Mouse (Mus musculus): ENCODE results near the gene Trpm5. TPM values are rescaled to one million over a fixed set of nuclear protein-coding genes. Genes with fewer than 3 reads are reported as not detected.

Trpm5 gene
- polyA plus RNA-seq, 1 experiment from 2014 or later, result 14.1 TPM

DNA sequence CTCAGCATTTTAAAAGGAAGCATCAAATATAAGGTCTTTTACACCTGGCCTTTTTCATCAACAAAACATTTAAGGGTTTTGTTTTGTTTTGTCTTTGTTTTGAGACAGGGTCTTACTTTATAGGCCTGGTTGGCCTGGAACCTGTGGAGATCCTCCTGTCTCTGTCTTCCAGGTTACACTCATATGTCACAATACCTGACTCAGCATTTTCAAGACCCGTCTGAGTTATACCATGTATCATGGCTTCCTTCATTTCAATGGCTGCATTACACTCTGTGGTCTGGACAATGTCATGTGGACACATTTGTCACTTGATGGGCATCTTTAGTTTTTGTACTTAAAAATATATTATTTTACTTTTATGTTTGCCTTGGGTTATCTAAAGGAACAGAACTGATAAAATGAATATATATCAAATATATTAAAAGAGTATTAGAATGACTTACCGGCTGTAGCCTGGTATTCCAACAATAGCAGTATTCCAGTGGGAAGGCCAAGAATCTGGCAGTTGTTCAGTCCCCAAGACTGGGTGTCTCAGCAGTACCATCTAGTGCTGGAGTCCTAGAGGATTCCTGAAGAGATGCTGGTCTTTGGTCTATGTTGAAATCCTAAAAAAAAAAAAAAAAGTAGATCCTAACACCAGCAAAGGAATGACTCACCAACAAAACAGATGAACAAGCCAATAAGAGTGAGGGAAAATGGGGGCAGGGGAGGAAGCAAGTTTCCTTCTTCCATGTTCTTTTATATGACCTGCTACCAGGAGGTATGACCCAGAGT is 50.2 kb downstream of the Trpm5 start:
- H3K9me3 ChIP-seq (ENCODE audit: control insufficient read depth, low read length), result 0 out of 2 replicates have a peak, but pooled peaks cover 3% of the 10 kb centered on the region
- H3K27ac ChIP-seq (ENCODE audit: low read depth), result no peak overlapping the region
- WGBS, result 89% methylated on average over 2 of the region's 2 CpGs
- H3K4me3 ChIP-seq (ENCODE audit: low read depth, low read length), result no peak overlapping the region
- no peaks in the 10 kb centered on the region for H3K36me3 ChIP-seq (ENCODE audit: control insufficient read depth, insufficient read depth, low read length)
- no peak overlapping the region for H3K4me2 ChIP-seq (ENCODE audit: low read length)
- DNase-seq (ENCODE audit: low spot score) (no peak), ATAC-seq (replicated peaks; ENCODE audit: low FRiP score, low TSS enrichment, low read depth) (no peak)
- peaks cover 6% of the 10 kb centered on the region for H3K4me1 ChIP-seq (replicated peaks; ENCODE audit: control insufficient read depth, insufficient read depth, low read length)
- H3K9ac ChIP-seq (ENCODE audit: low read length), result no peak overlapping the region
- H3K27me3 ChIP-seq (replicated peaks; ENCODE audit: control insufficient read depth, insufficient read depth, low read length), result peaks cover 7% of the 10 kb centered on the region; the same call in 1 of the 2 replicates

DNA sequence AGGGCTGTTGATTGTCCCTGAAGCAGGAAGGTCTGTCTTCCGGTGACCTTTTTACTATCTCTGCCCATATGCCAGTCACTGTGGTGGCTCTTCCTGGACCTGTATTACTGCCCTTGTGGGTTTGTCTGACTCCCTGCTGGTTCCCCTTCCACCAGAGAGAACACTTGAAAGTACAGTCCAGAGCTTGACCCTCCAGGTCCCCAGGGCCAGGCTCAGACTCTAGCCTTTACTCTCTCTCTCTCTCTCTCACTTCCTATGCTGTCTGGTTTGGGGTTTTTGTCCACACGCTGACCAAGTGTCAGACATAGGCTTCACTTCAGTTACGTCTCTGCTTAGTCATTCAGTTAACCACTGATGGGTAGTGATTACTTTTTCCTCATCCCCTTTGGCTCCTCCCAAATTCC is 51.5 kb downstream of the Trpm5 start:
- Histone ChIP-seq H3K4me1 (replicated peaks; ENCODE audit: control insufficient read depth, insufficient read depth, low read length) (peaks cover 6% of the 10 kb centered on the region), H3K27me3 (replicated peaks; ENCODE audit: control insufficient read depth, insufficient read depth, low read length) (peaks cover 8% of the 10 kb centered on the region), H3K27ac (ENCODE audit: low read depth) (no peak overlapping the region), H3K4me2 (ENCODE audit: low read length) (no peak overlapping the region), H3K36me3 (ENCODE audit: control insufficient read depth, insufficient read depth, low read length) (no peaks in the 10 kb centered on the region), H3K9ac (ENCODE audit: low read length) (no peak overlapping the region), H3K9me3 (ENCODE audit: control insufficient read depth, low read length) (0 out of 2 replicates have a peak, but pooled peaks cover 3% of the 10 kb centered on the region), H3K4me3 (ENCODE audit: low read depth, low read length) (no peak overlapping the region)
- 86% methylated on average over 3 of the region's 3 CpGs for WGBS
- ATAC-seq (replicated peaks; ENCODE audit: low FRiP score, low TSS enrichment, low read depth) (no peak), DNase-seq (ENCODE audit: low spot score) (no peak)

DNA sequence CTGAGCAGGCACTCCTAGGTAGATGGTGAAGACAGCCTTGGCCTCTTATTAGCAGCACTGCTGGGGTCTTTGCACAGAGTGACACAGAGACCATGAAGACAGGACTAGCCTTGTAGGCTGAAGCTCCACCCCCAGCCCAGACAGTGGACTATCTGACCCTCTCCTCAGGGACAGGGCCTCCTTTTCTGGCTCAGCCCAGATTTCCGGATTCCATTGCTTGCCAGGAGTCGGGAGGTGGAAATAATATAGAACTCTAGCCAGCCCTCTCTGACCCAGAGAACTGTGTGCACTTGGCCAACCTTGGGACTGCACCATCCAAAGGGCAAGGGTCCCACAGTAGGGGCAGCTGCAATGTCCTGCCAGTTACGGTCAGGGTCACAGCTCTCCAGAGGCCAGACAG is 52.4 kb downstream of the Trpm5 start:
- peaks cover 6% of the 10 kb centered on the region for H3K4me1 ChIP-seq (replicated peaks; ENCODE audit: control insufficient read depth, insufficient read depth, low read length)
- H3K27ac ChIP-seq (ENCODE audit: low read depth), result no peak overlapping the region
- no peak overlapping the region for H3K9ac ChIP-seq (ENCODE audit: low read length)
- DNase-seq (ENCODE audit: low spot score) (no peak), ATAC-seq (replicated peaks; ENCODE audit: low FRiP score, low TSS enrichment, low read depth) (no peak)
- H3K27me3 ChIP-seq (replicated peaks; ENCODE audit: control insufficient read depth, insufficient read depth, low read length), result peaks cover 13% of the 10 kb centered on the region
- 56% methylated on average over 3 of the region's 3 CpGs for WGBS
- H3K4me3 ChIP-seq (ENCODE audit: low read depth, low read length), result no peak overlapping the region
- H3K36me3 ChIP-seq (ENCODE audit: control insufficient read depth, insufficient read depth, low read length), result no peaks in the 10 kb centered on the region
- 0 out of 2 replicates have a peak, but pooled peaks cover 3% of the 10 kb centered on the region for H3K9me3 ChIP-seq (ENCODE audit: control insufficient read depth, low read length)
- H3K4me2 ChIP-seq (ENCODE audit: low read length), result no peak overlapping the region

DNA sequence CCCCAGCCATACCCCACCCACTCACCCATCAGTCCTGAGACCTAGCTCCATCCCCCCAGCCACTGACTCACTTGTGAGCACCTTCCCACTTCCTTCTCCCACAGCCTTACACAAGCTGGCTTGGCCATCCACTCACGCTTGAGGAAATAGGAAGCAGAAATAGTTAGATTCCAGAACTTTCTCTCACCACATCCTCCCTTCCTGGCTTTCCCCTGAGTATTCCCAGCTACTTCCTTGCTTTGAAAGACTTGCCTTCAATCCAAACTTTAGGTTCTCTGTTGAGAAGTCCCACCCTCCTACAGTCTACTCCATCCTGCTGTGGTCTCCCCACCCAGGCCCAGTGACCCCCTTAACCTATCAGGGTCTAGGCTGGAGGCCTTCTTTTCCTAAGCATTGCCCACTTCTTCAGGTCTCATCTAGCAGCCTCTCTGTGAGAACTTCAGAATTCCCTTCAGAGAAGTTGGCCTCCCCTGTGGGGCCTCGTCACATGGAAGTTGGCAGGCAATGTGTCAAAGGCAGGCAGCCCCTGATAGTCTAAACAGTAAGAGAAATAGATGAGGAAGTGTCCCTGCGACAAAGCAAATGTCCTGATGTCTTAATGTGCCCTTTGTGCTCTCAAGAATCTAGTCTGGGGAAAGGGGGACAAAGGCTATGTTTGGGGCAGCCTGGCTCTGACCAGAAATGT is 53.2 kb downstream of the Trpm5 start:
- peaks cover 10% of the 10 kb centered on the region; the same call in 1 of the 2 replicates for H3K27me3 ChIP-seq (replicated peaks; ENCODE audit: control insufficient read depth, insufficient read depth, low read length)
- no peak overlapping the region for H3K9ac ChIP-seq (ENCODE audit: low read length)
- 80% methylated on average over 3 of the region's 3 CpGs for WGBS
- H3K4me2 ChIP-seq (ENCODE audit: low read length), result no peak overlapping the region
- no peak for DNase-seq (ENCODE audit: low spot score)
- no peak for ATAC-seq (replicated peaks; ENCODE audit: low FRiP score, low TSS enrichment, low read depth)
- H3K4me3 ChIP-seq (ENCODE audit: low read depth, low read length), result no peak overlapping the region
- 0 out of 2 replicates have a peak, but pooled peaks cover 3% of the 10 kb centered on the region for H3K9me3 ChIP-seq (ENCODE audit: control insufficient read depth, low read length)
- H3K4me1 ChIP-seq (replicated peaks; ENCODE audit: control insufficient read depth, insufficient read depth, low read length), result peaks cover 6% of the 10 kb centered on the region
- no peak overlapping the region for H3K27ac ChIP-seq (ENCODE audit: low read depth)
- no peaks in the 10 kb centered on the region for H3K36me3 ChIP-seq (ENCODE audit: control insufficient read depth, insufficient read depth, low read length)

DNA sequence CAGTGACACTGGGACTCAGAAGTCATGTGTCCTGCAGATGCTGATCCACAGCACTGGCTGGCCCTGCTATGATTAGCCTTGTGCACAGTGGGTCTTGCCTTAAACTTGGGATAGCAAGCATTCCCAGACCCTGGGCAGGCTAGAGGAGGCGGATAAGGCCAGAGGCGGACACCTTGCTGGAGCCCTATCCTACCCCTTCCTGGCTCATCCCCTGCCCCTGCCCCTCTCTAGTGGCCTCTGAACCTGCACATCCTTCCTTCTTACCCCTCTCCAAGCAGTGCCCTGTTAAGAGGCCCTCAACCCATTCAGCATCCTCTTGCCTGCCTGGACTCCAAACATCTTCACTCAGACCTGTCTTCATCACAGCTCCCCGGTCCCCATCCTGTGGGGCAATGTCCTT is 53.9 kb downstream of the Trpm5 start:
- no peak for DNase-seq (ENCODE audit: low spot score)
- H3K4me1 ChIP-seq (replicated peaks; ENCODE audit: control insufficient read depth, insufficient read depth, low read length), result peaks cover 6% of the 10 kb centered on the region
- no peaks in the 10 kb centered on the region for H3K36me3 ChIP-seq (ENCODE audit: control insufficient read depth, insufficient read depth, low read length)
- whole genome bisulfite sequencing, result 96% methylated on average over 3 of the region's 3 CpGs
- ATAC-seq (replicated peaks; ENCODE audit: low FRiP score, low TSS enrichment, low read depth), result no peak
- H3K4me3 ChIP-seq (ENCODE audit: low read depth, low read length), result no peak overlapping the region
- no peak overlapping the region for H3K27ac ChIP-seq (ENCODE audit: low read depth)
- H3K9ac ChIP-seq (ENCODE audit: low read length), result no peak overlapping the region
- no peak overlapping the region for H3K4me2 ChIP-seq (ENCODE audit: low read length)
- H3K9me3 ChIP-seq (ENCODE audit: control insufficient read depth, low read length), result 0 out of 2 replicates have a peak, but pooled peaks cover 3% of the 10 kb centered on the region
- H3K27me3 ChIP-seq (replicated peaks; ENCODE audit: control insufficient read depth, insufficient read depth, low read length), result peaks cover 10% of the 10 kb centered on the region; the same call in 1 of the 2 replicates

DNA sequence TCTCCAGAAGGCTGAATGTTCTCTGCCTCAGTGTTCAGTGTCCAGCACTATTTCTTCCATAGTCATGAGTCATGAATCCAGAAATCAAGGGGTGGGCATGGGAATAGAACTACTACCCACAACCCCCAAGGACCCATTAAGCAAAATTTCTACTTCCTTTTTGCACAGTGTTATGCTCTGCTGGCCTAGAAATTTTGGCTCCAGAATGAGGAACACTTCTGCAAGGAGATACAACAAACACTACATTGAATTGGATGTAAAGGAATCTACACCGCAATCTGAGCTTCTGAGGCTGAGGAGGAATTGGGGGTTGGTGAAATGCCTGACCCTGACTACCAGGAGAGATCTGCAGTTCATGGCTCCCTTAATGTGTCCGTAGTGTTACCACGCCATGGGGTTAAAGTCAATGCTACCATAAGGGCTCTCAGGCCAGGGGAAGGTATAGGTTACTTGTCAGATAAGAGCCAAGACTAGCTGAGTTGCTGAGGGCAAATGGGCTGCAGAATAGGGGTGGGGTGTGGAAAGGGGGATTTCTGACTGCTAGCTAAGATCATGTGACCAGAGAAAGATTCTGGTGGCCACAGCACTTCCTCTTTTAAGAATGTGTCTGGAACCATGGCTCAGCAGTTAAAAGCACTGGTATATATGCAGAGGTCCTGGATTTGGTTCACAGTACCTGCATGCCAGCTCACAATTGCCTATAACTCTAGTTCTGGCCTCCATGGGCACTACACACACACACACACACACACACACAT is 56.1 kb downstream of the Trpm5 start:
- no peak for ATAC-seq (replicated peaks; ENCODE audit: low FRiP score, low TSS enrichment, low read depth)
- Histone ChIP-seq H3K9me3 (ENCODE audit: control insufficient read depth, low read length) (no peaks in the 10 kb centered on the region), H3K36me3 (ENCODE audit: control insufficient read depth, insufficient read depth, low read length) (peaks cover 2% of the 10 kb centered on the region), H3K4me2 (ENCODE audit: low read length) (no peak overlapping the region), H3K27ac (ENCODE audit: low read depth) (no peak overlapping the region), H3K4me3 (ENCODE audit: low read depth, low read length) (no peak overlapping the region), H3K27me3 (replicated peaks; ENCODE audit: control insufficient read depth, insufficient read depth, low read length) (peaks cover 13% of the 10 kb centered on the region; the same call in 1 of the 2 replicates), H3K9ac (ENCODE audit: low read length) (no peak overlapping the region), H3K4me1 (replicated peaks; ENCODE audit: control insufficient read depth, insufficient read depth, low read length) (peaks cover 6% of the 10 kb centered on the region)
- WGBS, result 90% methylated on average over 3 of the region's 3 CpGs
- DNase-seq (ENCODE audit: low spot score), result no peak

DNA sequence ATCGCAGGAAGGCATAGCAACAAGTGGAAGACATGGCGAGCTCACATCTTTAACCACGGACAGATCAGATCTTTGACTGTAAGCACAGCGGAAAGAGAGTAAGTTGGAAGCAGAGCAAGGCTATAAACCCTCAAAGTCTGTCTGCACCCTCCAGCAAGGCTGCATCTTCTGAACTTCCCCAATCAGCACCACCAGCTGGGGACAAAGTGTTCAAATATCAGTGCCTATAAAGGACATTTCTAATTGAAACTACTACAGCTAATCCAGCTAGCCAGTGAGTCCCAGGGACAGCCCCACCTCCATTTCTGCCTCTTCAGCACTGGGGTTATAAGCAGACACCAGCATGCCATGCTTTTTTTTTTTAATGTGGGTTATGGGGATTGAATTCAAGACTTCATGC is 57.1 kb downstream of the Trpm5 start:
- ATAC-seq (replicated peaks; ENCODE audit: low FRiP score, low TSS enrichment, low read depth), result no peak
- Histone ChIP-seq H3K9ac (ENCODE audit: low read length) (no peak overlapping the region), H3K9me3 (ENCODE audit: control insufficient read depth, low read length) (no peaks in the 10 kb centered on the region), H3K27ac (ENCODE audit: low read depth) (no peak overlapping the region), H3K27me3 (replicated peaks; ENCODE audit: control insufficient read depth, insufficient read depth, low read length) (peaks cover 13% of the 10 kb centered on the region; the same call in 1 of the 2 replicates), H3K4me3 (ENCODE audit: low read depth, low read length) (no peak overlapping the region), H3K36me3 (ENCODE audit: control insufficient read depth, insufficient read depth, low read length) (peaks cover 7% of the 10 kb centered on the region), H3K4me2 (ENCODE audit: low read length) (no peak overlapping the region), H3K4me1 (replicated peaks; ENCODE audit: control insufficient read depth, insufficient read depth, low read length) (peaks cover 6% of the 10 kb centered on the region)
- no peak for DNase-seq (ENCODE audit: low spot score)
- 93% methylated on average over 4 of the region's 4 CpGs for WGBS

DNA sequence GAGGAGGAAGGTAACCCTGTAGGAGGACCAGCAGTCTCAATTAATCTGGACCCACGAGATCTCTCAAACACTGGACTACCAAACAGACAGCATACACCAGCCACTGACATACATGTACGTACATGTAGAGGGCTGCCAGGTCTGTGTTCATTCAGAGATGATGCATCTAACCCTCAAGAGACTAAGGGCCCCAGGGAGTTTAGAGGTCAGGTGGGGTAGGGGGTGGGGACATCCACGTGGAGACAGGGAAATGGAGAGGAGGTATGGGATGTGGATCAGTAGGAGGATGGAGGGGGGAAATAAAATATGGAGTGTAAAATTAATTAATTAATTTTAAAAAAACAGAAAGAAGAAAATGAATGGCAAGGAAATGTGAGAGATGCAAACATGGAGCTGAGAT is 57.7 kb downstream of the Trpm5 start:
- H3K4me3 ChIP-seq (ENCODE audit: low read depth, low read length), result no peak overlapping the region
- H3K4me1 ChIP-seq (replicated peaks; ENCODE audit: control insufficient read depth, insufficient read depth, low read length), result peaks cover under 1% of the 10 kb centered on the region; the same call in 1 of the 2 replicates
- no peak overlapping the region for H3K9ac ChIP-seq (ENCODE audit: low read length)
- no peak for ATAC-seq (replicated peaks; ENCODE audit: low FRiP score, low TSS enrichment, low read depth)
- no peak overlapping the region for H3K4me2 ChIP-seq (ENCODE audit: low read length)
- no peaks in the 10 kb centered on the region for H3K9me3 ChIP-seq (ENCODE audit: control insufficient read depth, low read length)
- peaks cover 7% of the 10 kb centered on the region for H3K36me3 ChIP-seq (ENCODE audit: control insufficient read depth, insufficient read depth, low read length)
- WGBS, result 88% methylated on average over 3 of the region's 3 CpGs
- H3K27ac ChIP-seq (ENCODE audit: low read depth), result no peak overlapping the region
- peaks cover 13% of the 10 kb centered on the region; the same call in 1 of the 2 replicates for H3K27me3 ChIP-seq (replicated peaks; ENCODE audit: control insufficient read depth, insufficient read depth, low read length)
- DNase-seq (ENCODE audit: low spot score), result no peak
